Mouse (Mus musculus): Measurements from ENCODE around the gene Spata31d1b.
"Not testable (repeated sequence)": the region's sequence is repeated elsewhere in the genome, so short reads cannot be mapped to it uniquely, and the experiment has no call there.

Spata31d1b gene

DNA sequence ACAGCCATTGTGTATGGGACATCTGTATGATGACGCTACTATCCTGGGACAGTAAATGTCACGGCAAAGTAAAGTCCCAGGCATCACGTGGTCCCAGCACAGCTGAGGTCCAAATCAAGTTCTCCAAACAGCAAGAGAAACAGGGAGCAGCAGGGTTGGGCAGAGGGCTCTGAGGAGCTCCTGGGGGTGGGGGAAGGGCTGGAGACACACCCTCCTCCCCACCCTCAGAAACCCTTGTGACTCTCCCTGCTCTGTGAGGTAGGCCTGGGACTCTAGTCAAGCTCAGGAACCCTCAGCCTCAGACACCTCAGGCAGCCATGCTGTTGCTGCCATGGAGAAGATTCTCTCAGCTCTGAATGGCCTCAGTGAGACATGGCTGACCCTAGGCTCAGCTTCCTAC, at the start of gene Spata31d1b:
Gene Spata31d1b (plus strand): TSS at position 301 of the 400 bp plus-strand sequence.
- DNase-seq (ENCODE audit: low spot score), result not testable (repeated sequence)

DNA sequence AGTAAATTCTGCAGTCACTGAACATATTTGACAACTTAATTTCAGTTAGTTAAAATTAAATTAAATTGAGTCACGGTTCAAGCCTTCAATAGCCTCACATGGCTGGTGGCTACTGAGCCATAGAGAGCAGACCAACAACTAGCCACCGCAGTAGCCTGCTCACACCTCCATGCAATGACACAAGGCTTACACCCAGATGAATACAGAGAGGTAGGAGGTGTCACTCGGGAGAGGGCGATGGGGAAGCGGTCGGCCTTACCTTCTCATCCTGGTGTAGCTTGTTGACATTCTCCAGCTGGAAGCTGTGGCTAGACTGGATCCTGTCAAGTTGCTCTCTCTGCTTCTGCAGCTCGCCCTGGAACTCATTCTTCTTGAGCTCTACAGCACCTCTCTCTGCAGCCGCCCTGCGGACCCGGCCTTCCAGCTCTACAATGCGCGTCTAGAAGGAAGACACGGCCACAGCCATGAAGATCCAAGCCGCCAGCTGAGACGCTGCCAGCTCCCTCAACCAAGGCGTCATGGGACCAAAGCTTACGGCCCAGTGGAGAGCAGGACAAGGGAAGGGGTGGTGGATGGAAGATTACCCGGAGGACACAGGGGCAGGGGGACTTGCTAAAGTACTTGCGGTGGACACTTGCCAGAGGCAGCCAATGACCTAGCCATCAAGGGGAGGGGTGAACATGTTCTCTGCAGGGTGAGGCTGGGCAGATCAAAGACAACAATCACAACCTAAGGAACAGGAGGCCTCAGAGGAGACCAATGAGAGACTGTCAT, 48.0 kb upstream of the Spata31d1b start:
- no peak for DNase-seq (ENCODE audit: low spot score)

DNA sequence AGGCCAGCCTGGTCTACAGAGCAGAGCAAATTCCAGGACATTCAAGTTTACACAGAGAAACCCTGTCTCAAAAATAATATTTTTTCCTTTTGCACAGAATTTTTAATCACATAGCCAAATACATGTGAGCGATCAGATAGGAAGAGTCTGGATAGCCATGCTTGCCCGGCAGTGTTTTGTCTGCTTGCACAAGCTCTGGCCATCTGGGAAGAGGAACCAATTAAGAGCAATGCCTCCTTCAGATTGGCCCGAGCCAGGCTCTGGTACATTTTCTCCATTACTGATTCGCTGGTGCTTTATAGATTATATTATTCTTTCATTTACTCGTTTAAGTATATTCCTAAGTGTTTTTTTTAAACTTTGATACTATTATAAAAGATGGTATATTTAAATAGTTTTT, 44.3 kb upstream of the Spata31d1b start:
- DNase-seq (ENCODE audit: low spot score), result peak; percentile 54

DNA sequence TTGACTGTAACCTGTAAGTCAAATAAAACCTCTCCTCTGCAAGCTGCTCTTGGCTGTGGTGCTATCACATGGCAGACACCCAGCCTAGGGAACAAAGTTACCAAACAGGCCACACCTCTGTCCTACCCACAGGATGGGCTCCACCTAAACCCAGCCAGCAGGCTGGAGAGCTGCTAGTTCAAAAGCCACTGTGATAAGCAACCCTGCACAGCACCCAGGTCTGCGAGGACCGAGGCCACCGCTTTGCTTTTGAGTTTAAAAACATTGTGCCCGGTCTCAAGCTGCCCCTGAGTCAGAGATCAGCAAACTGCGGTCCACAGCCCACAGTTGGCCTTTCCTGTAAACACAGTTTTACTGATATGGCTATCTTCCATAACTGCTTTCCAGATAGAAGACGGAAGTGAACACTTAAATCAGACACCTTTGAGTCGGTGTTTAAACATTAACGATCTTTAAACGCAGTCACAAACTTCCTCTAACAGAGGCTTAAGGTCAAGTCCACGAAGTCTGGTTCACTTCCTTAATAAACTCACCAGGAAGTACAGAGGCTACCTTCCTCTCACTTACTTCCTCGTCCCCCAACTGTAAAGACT, 43.5 kb upstream of the Spata31d1b start:
- no peak for DNase-seq (ENCODE audit: low spot score)

DNA sequence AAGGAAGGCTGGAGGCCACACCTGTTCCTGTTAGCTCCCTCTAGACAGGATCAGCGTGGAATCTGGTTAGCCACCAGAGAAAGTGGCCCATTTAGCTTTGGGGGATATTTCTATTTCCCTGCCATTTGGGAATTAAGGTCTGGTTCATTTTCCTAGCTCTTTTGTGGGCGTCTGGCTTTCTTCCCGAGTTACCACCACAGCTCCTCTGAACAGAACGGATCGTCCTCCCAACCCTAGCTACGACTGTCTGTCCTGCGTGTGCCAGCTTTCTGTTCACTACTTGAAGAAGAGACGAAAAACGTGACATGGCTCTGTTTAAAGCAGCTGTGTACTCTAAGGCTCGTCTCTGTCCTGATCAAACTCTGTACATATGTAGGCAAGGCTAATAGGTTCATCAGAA, 42.1 kb upstream of the Spata31d1b start:
- DNase-seq (ENCODE audit: low spot score), result peak; percentile 74

DNA sequence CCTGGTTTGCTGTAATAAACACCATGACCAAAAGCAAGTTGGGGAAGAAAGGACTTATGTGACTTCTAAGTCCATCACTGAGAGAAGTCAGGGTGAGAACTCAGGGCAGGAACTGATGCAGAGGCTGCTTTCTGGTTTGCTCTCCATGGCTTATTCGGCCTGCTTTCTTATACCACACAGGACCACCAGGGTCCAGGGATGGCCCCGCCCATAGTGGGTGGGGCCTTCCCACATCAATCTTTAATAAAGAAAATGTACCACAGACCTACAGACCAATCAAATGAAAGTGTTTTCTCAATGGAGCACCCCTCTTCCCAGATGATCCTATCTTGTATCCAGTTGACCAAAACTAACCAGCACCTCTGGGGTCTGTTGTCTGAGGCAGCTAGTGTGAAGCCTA, 40.6 kb upstream of the Spata31d1b start:
- DNase-seq (ENCODE audit: low spot score), result no peak

DNA sequence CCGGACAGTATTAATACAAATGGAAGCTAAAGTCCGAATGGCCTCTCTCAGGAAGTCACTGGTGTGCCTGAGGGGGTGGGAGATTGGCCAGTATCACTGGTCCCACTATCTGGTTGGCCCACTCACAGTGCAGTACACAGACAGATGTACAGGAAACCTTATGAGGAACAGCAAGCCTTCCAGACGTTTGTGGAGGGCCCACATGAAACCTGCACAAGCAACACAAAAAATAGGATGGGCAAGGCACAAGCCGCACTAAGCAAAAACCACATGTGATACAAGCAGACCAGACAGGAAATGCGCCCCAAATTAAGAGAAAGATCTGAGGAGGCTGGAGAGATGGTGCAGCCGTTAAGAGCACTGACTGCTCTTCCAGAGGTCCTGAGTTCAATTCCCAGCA, 39.8 kb upstream of the Spata31d1b start:
- DNase-seq (ENCODE audit: low spot score), result peak; percentile 46

DNA sequence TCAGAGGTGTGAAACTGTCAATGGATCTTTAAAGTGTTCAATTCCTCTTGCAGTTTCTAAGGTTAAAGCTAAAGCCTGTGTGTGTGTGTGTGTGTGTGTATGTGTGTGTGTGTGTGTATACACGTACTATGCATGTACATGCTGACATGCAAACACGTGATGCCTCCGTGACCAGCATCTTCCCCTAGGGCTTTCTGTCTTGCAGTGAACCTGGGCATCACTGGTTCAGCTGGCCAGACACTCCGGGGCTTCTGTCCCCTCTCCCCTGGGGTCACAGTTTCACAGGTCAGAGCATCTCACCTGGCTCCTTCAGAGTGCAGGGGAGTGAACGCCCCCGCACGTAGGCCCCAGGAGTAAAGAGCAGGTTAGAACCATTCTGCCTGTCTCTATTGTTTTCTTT, 38.5 kb upstream of the Spata31d1b start:
- DNase-seq (ENCODE audit: low spot score), result no peak

DNA sequence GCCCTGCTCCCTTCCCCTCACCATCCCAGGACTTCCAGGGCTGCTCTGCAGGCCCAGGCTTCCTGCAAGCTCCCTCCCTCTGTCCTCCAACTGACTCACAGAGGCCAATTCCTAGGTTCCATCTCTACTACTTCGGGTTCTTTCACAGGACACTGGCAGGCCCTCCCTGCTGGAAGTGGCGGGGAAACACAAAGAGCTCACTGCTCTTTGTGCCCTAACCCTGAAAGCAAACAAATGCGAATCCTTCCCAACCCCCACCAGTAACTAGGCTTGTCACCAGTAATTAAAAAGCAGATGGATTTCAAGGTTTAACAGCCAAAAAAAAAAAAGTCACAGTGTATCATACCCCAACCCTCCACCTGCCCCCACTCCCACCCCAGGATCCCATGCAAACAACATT, 37.9 kb upstream of the Spata31d1b start:
- no peak for DNase-seq (ENCODE audit: low spot score)

DNA sequence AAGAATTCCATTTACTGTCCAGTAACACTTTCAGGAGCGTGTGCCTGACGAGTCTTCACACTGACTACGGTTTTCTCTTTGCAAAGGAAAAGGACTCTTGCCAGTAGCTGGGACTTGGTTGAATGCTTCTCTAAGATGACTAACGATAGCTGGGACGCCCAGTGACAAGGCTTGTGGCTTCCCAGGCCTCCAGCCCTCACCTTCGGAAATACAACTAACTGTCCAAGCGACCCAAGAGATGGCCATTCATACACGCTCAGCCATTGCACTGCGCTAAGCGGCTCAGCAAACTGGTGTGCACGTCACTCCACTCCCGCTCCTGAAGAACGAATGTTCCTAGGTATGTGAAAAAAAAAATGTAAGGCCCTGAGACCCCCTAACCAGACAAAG, 37.3 kb upstream of the Spata31d1b start:
- DNase-seq (ENCODE audit: low spot score), result no peak

DNA sequence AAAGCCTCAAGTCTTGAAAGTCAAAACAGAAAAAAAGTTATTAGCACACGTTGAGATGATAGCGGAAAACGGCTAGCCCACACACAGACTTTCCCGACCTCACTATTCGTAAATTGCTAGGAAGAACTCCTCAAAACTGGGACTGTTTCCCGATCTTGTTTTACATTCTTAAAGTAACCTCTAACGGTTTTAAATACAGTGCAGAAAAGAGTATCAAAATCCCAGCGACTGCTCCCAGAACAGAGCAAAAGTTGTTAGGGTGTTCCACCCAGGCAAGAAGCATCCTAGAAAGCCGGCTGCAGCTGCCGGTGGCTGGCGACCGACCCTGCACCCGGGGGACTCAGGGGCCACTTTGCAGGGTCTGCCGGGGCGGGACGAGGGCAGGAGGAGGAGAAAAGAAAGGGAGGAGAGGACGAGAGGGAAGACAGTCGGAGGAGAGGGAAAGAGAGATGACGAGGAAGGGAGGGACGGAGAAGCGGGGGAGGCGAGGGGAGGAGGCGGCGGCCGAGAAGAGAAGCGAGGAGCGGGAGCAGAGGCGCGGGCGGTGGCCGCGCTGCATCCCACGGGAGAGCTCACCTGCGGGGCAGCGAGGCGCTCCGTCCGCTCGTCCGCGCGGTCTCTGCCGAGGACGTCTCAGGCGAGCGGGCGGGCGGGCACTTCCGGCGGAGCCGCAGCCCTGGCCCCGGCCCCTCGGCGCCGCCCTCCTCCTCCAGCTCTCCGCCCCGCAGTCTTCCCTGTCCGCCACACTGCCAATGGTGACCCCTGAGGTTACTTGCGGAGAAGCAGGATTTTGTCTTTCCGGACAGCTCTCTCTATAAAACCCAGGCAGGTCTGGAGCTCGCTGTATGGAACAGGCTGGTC, 36.7 kb upstream of the Spata31d1b start, which contains the start of gene Golm1:
Gene Golm1 (minus strand): TSS at position 661 of the 861 bp plus-strand sequence.
- peak; percentile 50 for DNase-seq (ENCODE audit: low spot score)

DNA sequence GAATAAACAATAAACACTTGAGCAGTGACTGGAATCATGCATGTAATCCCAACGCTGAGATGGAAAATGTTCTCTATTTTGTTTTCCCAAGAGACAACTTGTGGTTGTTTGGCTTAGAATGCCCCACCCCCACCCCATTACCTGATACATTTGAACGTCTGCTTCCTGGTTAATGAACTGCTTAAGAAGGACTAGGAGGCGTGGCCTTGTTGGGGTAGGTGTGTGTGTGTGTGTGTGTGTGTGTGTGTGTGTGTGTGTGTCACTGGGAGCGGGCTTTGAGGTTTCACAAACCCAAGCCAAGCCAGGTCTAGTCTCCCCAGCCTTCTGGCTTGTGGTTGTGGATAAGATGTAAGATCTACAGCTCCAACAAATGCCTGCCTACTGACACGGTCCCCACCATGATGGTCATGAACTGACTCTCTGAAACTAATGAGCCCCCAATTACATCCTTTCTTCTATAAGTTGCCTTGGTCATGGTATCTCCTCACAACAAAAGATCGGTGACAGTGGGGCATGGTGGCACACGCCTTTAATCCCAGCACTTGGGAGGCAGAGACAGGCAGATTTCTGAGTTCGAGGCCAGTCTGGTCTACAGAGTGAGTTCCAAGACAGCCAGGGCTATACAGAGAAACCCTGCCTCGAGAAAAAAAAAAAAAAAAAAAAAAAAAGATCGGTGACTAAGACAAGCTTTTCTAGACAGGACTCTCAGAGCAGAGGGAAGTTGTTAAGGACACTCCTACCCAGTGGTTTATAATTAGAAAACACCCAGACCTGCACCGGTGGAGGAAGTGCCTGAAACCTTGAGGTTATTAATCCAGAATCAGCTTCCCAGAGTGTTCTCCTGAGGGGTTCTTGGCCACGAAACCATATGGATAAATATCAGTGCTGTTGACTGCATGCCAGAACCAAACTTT, 35.5 kb upstream of the Spata31d1b start:
- no peak for DNase-seq (ENCODE audit: low spot score)

DNA sequence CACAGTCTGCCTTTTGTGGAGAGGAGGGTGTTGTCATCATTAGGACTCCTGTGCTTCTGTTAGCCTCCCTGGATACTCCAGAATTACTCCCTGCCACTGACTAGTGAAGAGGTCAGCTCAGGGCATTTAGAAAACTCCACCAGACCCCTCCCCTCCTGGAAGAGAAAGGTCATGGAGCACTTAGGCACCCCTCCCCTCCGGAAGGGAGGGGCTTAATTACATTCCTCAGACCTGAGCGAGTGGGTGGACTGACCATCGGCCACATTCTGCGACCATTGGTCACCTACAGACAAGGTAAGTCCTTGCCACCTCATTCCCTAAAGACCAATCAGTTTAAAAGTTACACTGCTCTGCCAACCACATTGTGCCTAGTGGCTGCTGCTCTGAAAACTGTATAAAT, 32.8 kb upstream of the Spata31d1b start:
- DNase-seq (ENCODE audit: low spot score), result no peak

DNA sequence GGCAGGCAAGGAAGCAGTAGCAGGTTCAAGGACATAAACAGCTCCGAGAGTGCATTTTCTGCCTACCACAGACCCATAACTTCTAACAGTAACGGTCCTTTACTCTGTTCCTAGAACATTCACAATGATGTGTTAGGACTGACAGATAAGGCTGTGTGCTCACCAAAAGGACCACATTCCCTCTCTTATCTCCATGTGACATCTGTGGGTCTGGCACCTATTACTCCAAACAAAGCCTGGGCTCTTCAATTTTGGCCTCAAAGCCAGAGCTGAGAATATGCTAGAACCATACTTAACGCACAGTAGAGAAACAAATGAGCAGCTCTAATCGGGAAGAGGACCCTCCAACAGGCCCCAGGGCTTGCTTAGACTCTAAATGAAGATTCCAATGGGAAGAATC, 32.2 kb upstream of the Spata31d1b start:
- no peak for DNase-seq (ENCODE audit: low spot score)

DNA sequence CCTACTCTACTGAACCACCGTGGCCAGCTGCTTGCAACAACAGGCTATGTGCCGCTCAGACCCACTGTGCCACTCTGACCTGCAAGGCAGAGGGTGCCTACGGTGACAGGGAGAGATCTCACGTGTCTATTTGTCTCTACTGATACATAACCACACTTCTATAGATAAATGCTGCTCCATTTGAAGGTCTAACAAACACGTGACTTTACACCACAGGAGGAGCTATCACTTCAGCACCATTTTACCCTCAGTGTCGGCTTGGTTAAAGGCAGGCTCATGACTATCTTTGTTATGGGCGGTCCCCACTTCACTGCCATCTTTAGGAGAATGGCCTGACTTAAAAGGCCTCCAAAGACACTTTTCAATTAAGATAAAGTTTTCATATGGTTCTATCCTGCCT, 29.5 kb upstream of the Spata31d1b start:
- DNase-seq (ENCODE audit: low spot score), result no peak

DNA sequence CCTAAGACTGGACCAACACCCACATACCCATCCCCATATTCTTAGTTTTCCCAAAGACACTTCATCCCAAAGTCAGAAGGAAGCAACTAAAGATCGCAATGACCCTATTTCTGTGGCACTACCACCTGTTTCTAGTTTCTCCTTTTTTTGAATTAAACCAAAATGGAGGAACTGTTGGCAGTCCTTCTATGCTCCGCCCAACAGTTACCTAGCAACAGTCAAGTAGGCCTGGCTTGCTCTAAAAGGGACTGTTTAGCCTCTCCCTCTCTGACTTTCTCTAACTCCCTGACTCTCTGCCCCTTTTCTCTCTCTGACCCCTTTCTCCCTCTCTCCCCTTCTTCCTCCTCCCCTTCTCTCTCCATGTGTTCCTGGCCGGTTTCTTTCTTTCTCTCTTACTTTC, 26.8 kb upstream of the Spata31d1b start:
- no peak for DNase-seq (ENCODE audit: low spot score)

DNA sequence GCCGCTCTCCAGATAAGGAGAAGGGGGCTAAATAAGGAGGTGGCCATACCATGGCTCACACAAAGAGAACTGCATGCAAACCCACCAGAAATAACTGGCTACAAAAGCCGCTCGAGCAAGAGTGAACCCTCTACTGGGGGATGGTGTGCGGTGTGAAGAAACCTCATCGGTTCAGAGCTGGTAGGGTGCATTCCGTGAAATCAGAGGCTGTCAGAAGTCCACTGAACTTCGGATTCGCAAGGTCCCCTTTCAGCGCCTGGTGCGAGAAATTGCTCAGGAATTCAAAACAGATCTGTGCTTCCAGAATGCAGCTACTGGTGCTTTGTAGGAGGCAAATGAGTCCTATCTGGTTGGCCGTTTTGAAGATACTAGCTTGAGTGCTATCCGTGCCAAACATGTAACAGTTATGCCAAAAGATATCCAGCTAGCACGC, 23.7 kb upstream of the Spata31d1b start:
- DNase-seq (ENCODE audit: low spot score), result peak; percentile 20

DNA sequence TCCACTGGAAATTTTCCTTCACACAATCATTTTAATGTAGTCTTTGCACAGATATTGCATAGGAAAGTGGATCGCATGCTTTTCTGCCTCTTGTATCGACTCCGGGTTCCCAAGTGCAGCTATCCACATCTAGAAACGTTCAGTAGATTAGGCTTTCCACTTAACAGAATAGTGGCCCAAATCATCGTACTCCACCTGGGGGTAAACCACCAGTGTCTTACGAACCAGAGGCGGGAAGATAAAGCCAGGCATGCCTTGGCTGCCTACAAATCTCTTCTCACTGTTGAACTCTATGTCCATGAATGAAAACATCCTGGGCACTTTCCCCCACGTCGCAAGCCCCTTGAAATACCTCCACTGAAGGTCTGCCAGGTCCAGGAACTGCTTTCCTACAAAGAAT, 22.8 kb upstream of the Spata31d1b start:
- DNase-seq (ENCODE audit: low spot score), result no peak

DNA sequence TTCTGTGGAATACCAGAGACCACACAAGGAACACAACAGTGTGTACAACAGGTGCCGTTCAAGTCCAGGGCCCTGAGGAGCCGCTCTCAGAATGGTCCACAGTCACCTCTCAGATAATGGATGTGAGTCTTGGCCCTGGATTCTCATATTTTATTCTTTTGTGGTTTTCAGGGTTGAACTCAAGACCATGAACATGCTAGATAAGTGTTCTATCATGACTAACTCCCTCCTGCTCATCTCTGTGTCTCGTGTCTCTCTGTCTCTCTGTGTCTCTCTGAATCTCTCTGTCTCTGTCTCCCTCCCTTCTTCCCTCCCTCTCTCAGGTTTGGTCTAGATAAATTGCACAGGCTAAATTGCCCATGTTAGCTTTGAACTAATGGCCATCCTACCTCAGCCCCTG, 22.2 kb upstream of the Spata31d1b start:
- no peak for DNase-seq (ENCODE audit: low spot score)

DNA sequence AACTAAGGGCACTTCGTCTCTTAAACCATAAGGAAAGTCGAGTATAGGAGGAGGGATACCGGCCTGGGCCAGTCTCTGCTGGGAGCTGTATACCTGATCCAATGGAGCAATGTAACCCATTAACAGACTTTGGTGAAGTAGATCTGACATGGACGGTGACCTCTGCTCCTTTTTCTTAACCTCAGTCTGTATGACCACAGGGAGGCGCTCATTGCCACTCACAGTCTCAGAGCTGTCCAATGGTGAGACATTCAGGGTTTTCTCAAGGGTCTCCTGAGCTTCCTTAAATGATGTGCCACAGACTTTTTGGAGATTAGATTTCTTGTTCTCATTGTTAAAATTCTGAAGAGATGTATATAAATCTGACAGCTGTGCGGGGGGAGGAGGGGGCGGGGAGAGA, 21.5 kb upstream of the Spata31d1b start:
- no peak for DNase-seq (ENCODE audit: low spot score)

DNA sequence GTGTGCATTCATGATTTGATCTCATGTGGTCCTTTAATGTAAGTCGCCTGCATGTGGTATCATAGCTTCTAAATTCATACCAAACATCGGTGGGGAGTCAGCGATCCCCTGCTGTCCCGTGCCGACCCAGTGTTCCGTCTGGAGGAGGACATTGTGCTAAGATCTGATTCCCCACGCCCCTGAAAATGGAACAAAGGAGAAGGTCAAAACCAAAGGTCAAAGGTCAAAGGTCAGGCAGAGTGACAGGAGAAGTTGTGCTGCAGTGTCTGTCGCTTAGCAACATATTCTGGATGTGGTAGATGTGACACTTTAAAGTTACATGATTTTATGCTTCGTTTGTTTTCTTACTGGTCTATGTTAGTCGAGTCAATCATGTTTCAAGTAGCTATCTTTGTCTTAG, 20.6 kb upstream of the Spata31d1b start:
- no peak for DNase-seq (ENCODE audit: low spot score)

DNA sequence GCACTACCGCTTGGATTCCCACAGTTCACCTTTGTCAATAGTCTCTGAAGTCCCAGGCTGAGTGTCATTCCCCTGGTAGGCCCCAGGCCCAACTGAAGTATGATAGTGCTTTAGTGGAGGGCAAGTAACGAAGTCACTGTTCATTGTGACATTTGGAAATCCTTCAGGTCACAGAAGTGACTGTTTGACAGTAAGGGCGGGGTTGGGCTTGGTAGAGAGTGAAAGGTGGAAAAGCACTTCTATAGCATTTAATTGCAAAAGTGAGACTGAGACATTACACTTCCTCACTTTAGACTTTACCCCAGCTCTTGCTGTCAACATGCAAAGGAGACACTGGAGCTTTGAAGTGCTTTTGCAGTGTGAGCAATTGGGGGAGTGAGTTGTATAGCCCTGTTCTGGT, 18.1 kb upstream of the Spata31d1b start, which contains the start of gene 4921517D22Rik:
Gene 4921517D22Rik (minus strand): TSS at position 101 of the 400 bp plus-strand sequence.
- no peak for DNase-seq (ENCODE audit: low spot score)
